Mouse (Mus musculus): ENCODE measurements at regions not wholly inside any gene's neighbourhood (a gene's known extent, or its start where the extent isn't known, plus 50 kb on each side); places are given as distances from the start of the nearest gene placed in this dataset.
A peak's percentile ranks its signal among the peaks of the same experiment; 100 is the strongest.
"Not testable (repeated sequence)": the region's sequence is repeated elsewhere in the genome, so short reads cannot be mapped to it uniquely, and the experiment has no call there.

DNA sequence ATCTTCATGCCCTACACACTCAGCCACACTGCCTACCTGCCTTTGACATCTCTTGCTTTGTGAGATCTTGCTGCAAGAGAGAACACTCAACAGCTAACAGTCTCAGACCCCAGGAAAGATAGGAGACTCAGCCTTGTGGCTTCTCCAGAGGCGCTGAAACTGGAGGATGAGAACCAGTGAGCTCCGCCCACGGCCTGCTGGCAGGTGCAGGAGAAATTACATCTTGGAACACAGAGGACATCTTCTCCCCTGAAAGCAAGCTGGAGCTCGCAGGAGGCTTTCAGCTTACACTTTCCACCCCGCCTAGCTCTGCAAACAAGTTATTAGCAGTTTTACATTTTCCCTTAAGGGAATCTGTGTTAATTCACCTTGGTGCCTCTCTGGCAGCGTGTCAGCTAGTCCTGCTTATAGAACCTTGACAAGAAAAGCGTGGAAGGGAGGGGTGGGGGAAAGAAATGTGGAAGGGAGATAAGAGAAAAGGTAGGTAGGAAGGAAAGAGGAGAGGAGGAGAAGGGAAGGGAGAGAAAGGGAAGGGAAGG, 185.2 kb upstream of the Kit start:
- peaks cover 20% of the 10 kb centered on the region for H3K27me3 ChIP-seq (ENCODE audit: poor library complexity, severe bottlenecking)
- H3K36me3 ChIP-seq (replicated peaks) = no peaks in the 10 kb centered on the region
- H3K9me3 ChIP-seq = no peaks in the 10 kb centered on the region
- H3K4me3 ChIP-seq = no peak overlapping the region
- no peak for DNase-seq (ENCODE audit: extremely low spot score, low spot score)
- H3K4me1 ChIP-seq = peaks cover 5% of the 10 kb centered on the region
- no peak overlapping the region for H3K27ac ChIP-seq
- WGBS = 75% methylated on average over 7 of the region's 7 CpGs

DNA sequence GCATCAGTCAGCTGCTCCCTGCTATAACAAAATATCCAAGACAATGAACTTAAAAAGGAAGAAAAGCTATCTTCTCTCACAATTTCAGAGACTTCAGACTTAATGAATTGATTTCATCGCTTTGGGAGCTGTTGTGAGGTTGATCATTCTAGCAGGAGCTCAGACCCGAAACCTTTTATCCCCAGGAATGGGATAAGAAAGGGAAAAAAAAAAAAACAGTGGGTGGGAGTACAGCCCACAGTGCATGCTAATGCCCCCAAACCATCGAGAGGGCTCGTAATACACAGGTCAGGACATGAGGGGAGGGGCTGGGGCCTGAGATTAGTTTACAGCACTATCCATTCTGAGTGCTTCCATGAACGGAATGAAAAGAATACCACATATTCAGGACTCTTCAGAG, 175.9 kb upstream of the Kit start:
- Histone ChIP-seq H3K9me3 (no peaks in the 10 kb centered on the region), H3K27ac (no peak overlapping the region), H3K36me3 (replicated peaks) (no peaks in the 10 kb centered on the region), H3K4me3 (no peak overlapping the region), H3K27me3 (ENCODE audit: poor library complexity, severe bottlenecking) (peaks cover 24% of the 10 kb centered on the region), H3K4me1 (peaks cover 17% of the 10 kb centered on the region)
- WGBS = 67% methylated on average over 5 of the region's 5 CpGs
- no peak for DNase-seq (ENCODE audit: extremely low spot score, low spot score)

- Histone ChIP-seq H3K9me3 (no peaks in the 10 kb centered on the region), H3K4me1 (peaks cover 40% of the 10 kb centered on the region), H3K4me3 (no peak overlapping the region), H3K36me3 (replicated peaks) (no peaks in the 10 kb centered on the region), H3K27ac (no peak overlapping the region), H3K27me3 (ENCODE audit: poor library complexity, severe bottlenecking) (peaks cover 44% of the 10 kb centered on the region)
- DNase-seq (ENCODE audit: extremely low spot score, low spot score) = no peak
- 10% methylated on average over 3 of the region's 3 CpGs for WGBS
These were observed 173.0 kb upstream of the Kit start for GRCm38 (mm10) chr5:75401734-75402133.

- WGBS = 86% methylated on average over 3 of the region's 3 CpGs
- no peak for DNase-seq (ENCODE audit: extremely low spot score, low spot score)
- H3K4me3 ChIP-seq = no peak overlapping the region
- H3K9me3 ChIP-seq = no peaks in the 10 kb centered on the region
- peaks cover 49% of the 10 kb centered on the region for H3K4me1 ChIP-seq
- peaks cover 44% of the 10 kb centered on the region for H3K27me3 ChIP-seq (ENCODE audit: poor library complexity, severe bottlenecking)
- H3K36me3 ChIP-seq (replicated peaks) = no peaks in the 10 kb centered on the region
- no peak overlapping the region for H3K27ac ChIP-seq
These were observed 172.1 kb upstream of the Kit start for GRCm38 (mm10) chr5:75402631-75403030.

DNA sequence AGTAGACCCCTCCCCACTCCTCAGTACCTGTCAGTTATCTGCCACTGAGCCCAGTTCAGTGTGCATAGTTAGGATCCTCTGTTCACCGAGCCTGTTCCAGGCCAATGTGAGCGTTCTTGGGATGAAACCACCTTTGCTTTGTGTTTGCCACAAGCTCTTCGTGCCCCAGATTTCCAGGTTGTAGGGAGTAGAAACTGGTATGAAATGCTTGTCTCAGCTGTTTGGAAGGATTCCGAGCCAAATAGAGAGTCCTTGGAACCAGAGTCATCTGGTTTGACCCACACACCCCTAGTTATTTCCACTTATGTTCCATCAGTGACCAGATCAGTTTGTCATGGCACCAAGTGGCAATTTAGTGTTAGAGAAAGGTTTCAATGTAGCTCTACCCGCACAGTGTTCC, 171.2 kb upstream of the Kit start:
- Histone ChIP-seq H3K27ac (no peak overlapping the region), H3K36me3 (replicated peaks) (no peaks in the 10 kb centered on the region), H3K27me3 (ENCODE audit: poor library complexity, severe bottlenecking) (peaks cover 44% of the 10 kb centered on the region), H3K4me1 (peaks cover 58% of the 10 kb centered on the region), H3K9me3 (no peaks in the 10 kb centered on the region), H3K4me3 (no peak overlapping the region)
- DNase-seq (ENCODE audit: extremely low spot score, low spot score) = no peak
- 90% methylated on average over 5 of the region's 5 CpGs for WGBS

GRCm38 (mm10) chr5:75404601-75405285, 170.0 kb upstream of the Kit start:
- H3K27me3 ChIP-seq (ENCODE audit: poor library complexity, severe bottlenecking) = peaks cover 42% of the 10 kb centered on the region
- DNase-seq (ENCODE audit: extremely low spot score, low spot score) = no peak
- 53% methylated on average over 9 of the region's 9 CpGs for WGBS
- H3K27ac ChIP-seq = no peak overlapping the region; the same call in 1 of the 2 replicates
- no peaks in the 10 kb centered on the region for H3K36me3 ChIP-seq (replicated peaks)
- H3K4me1 ChIP-seq = peaks cover 61% of the 10 kb centered on the region
- H3K9me3 ChIP-seq = no peaks in the 10 kb centered on the region
- no peak overlapping the region for H3K4me3 ChIP-seq

DNA sequence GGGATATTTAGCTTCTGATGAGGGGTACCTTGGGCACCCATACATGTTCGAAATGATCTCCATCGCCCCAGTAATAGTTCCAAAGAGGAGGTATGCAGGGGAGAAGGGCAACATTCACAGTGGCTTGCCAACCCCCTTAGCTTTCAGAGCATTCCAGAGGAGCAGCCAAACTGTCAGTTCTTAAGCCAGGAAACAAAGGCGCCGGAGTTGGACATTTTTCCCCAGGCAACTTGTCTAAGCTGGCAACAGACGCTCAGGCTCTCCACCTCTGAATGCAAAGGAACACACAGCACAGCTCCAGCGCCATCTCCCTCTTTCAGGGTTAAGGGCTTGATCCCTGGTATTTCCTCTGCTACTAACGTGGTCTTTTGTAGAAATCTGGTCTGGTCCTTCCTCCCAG, 169.2 kb upstream of the Kit start:
- peak; percentile 27 for DNase-seq (ENCODE audit: extremely low spot score, low spot score)
- H3K36me3 ChIP-seq (replicated peaks) = no peaks in the 10 kb centered on the region
- H3K27ac ChIP-seq = 0 out of 2 replicates have a peak overlapping the region, but pooled peaks have one; percentile 26

GRCm38 (mm10) chr5:75407686-75408085, 167.0 kb upstream of the Kit start:
- Histone ChIP-seq H3K4me1 (peaks cover 47% of the 10 kb centered on the region), H3K4me3 (no peak overlapping the region), H3K9me3 (no peaks in the 10 kb centered on the region), H3K36me3 (replicated peaks) (no peaks in the 10 kb centered on the region), H3K27me3 (ENCODE audit: poor library complexity, severe bottlenecking) (peaks cover 31% of the 10 kb centered on the region), H3K27ac (no peak overlapping the region)
- WGBS = 45% methylated on average over 10 of the region's 10 CpGs
- DNase-seq (ENCODE audit: extremely low spot score, low spot score) = no peak

More for the DNA sequence above, 169.2 kb upstream of the Kit start:
- Histone ChIP-seq H3K4me1 (peaks cover 61% of the 10 kb centered on the region), H3K4me3 (no peak overlapping the region), H3K27me3 (ENCODE audit: poor library complexity, severe bottlenecking) (peaks cover 36% of the 10 kb centered on the region), H3K9me3 (no peaks in the 10 kb centered on the region)
- 40% methylated on average over 7 of the region's 7 CpGs for WGBS

DNA sequence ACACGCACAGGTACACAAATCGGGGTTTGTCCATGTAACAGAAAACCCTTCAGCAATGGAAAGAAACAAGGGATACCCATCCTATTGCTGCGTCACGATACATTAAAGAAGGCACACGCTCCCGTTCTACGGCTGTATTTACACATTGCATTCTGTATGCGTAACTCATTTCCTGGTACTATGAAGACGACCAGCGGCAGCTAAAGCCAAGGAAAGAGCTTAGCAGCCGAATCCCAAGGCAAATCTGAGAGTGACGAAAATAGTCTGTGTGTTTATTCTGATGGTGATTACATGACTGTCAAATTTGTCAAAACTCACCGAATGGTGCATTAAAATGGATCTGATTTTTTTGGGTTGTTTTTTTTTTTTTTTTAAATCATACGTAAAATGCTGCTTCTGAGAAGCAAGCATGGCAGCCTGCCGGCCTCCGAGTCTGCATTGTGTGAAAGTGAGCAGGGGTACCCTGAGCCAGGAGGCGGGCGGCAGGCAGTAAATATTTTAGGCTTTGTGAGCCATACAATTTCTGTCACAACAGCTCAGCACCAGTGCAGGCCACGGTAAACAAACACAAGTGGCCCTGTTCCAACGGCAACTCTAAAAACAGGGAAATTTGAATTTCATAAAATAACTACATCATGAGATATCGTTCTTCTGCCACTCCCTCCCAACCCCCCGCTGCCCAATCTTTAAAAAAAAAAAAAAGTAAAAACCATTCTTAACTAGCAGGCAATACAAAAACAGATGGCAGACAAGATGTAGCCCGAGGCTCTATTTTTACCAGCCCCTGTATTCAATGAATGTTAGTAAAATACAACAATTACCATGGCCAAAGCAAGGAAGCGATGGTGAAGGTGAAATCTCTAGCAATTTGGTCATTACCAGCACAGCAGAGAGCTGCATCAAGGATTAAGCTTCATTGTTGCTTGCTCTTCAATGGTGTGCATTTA, 164.2 kb upstream of the Kit start:
- Histone ChIP-seq H3K36me3 (replicated peaks) (no peaks in the 10 kb centered on the region), H3K27ac (no peak overlapping the region), H3K9me3 (no peaks in the 10 kb centered on the region), H3K27me3 (ENCODE audit: poor library complexity, severe bottlenecking) (peaks cover 7% of the 10 kb centered on the region; the same call in 1 of the 2 replicates), H3K4me1 (peaks cover 32% of the 10 kb centered on the region), H3K4me3 (no peak overlapping the region)
- WGBS = 89% methylated on average over 24 of the region's 24 CpGs
- no peak for DNase-seq (ENCODE audit: extremely low spot score, low spot score)

DNA sequence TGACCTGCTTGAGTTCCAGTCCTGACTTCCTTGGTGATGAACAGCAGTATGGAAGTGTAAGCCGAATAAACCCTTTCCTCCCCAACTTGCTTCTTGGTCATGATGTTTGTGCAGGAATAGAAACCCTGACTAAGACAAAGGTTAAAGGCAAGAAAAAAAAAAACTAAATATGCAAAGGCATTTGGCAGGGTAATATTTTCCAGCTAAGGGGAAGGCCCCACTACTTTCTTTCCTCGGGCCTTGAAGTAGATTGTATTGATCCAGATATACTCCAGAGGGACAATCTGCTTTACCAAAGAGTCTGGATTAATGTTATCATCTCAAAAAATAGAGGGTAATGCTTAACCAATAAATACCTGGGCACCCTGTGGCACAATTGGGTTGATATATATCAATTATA, 155.4 kb upstream of the Kit start:
- H3K27ac ChIP-seq = not testable (repeated sequence)
- 94% methylated on average over 2 of the region's 2 CpGs for WGBS

GRCm38 (mm10) chr5:75432885-75433284, 141.8 kb upstream of the Kit start:
- peaks cover 6% of the 10 kb centered on the region; the same call in 1 of the 2 replicates for H3K4me1 ChIP-seq
- H3K27me3 ChIP-seq (ENCODE audit: poor library complexity, severe bottlenecking) = no peaks in the 10 kb centered on the region
- 90% methylated on average over 2 of the region's 2 CpGs for WGBS
- H3K36me3 ChIP-seq (replicated peaks) = no peaks in the 10 kb centered on the region
- H3K27ac ChIP-seq = no peak overlapping the region
- no peak overlapping the region for H3K4me3 ChIP-seq
- no peak for DNase-seq (ENCODE audit: extremely low spot score, low spot score)
- H3K9me3 ChIP-seq = 0 out of 2 replicates have a peak, but pooled peaks cover 5% of the 10 kb centered on the region

More for the DNA sequence above, 155.4 kb upstream of the Kit start:
- H3K4me1 ChIP-seq; H3K27me3 ChIP-seq (ENCODE audit: poor library complexity, severe bottlenecking); H3K4me3 ChIP-seq; H3K36me3 ChIP-seq (replicated peaks); DNase-seq (ENCODE audit: extremely low spot score, low spot score): not testable (repeated sequence)
- peaks cover 11% of the 10 kb centered on the region; the same call in 1 of the 2 replicates for H3K9me3 ChIP-seq

DNA sequence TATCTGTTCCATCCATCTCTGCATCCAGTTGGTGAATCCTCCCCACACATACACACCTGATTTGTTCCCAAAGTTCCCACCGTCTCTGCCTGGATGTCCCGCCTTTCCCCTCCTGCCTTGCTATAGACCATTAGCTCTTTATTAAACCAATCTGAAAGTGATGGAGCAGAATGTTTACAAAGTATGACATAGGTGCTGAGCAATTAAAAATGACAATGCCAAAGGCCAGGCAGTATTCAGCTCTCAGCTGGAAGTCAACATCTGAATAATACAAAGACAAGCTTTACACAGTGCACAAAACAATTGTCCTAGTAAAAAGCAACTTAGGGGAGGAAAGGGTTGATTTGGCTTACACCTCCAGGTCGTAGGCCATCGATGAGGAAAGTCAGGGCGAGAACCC, 136.8 kb upstream of the Kit start:
- H3K27me3 ChIP-seq (ENCODE audit: poor library complexity, severe bottlenecking) = no peaks in the 10 kb centered on the region
- no peak overlapping the region for H3K4me3 ChIP-seq
- H3K27ac ChIP-seq = no peak overlapping the region
- DNase-seq (ENCODE audit: extremely low spot score, low spot score) = no peak
- H3K36me3 ChIP-seq (replicated peaks) = no peaks in the 10 kb centered on the region
- H3K4me1 ChIP-seq = 0 out of 2 replicates have a peak, but pooled peaks cover 4% of the 10 kb centered on the region
- 0 out of 2 replicates have a peak, but pooled peaks cover 5% of the 10 kb centered on the region for H3K9me3 ChIP-seq
- 75% methylated on average over 5 of the region's 5 CpGs for WGBS

Data from forebrain, embryonic 10.5 days (tissue).